Mouse (Mus musculus) kidney, postnatal 25 days (tissue): ENCODE data around the gene Map2k2.
A peak's percentile ranks its signal among the peaks of the same experiment; 100 is the strongest.
"Not testable (repeated sequence)": the region's sequence is repeated elsewhere in the genome, so short reads cannot be mapped to it uniquely, and the experiment has no call there.

Source experiments
- DNase-seq, 2 experiments: peaks; one replicate each; pipeline ENCODE4 v3.0.0; 2021; ENCODE audit warnings: mixed read lengths in 2 of 2

Gene Map2k2

DNA sequence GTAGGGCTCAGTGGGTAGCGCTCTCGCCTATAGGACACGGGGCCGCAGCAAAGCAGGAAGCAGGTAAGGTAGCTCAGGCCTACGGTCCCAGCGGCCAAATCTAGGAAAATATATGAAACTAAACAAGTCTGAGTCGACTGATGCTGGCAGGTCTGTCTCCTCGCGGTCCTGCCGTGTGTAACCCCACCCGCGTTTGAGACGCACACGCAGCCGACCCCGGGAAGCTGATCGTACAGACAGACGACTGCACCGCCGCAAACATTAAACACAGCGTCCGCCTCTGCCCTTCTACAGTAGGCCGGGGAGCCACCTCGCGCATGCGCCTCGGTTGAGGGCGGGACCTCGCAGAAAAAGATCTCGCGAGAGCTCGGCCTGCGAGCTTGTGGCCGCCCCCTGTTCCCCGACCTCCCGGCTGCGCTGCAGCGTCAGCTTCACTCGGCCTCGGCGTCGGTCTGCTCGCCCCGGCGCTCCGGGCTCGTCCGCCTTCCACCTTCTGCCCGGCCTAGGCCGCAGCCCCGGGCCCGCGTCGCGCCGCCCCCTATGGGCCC is at the start of gene Map2k2:
TSS of gene Map2k2 (plus strand) at position 351 of the 548 bp plus-strand sequence.
- peak; percentile 96 to 98 for DNase-seq

DNA sequence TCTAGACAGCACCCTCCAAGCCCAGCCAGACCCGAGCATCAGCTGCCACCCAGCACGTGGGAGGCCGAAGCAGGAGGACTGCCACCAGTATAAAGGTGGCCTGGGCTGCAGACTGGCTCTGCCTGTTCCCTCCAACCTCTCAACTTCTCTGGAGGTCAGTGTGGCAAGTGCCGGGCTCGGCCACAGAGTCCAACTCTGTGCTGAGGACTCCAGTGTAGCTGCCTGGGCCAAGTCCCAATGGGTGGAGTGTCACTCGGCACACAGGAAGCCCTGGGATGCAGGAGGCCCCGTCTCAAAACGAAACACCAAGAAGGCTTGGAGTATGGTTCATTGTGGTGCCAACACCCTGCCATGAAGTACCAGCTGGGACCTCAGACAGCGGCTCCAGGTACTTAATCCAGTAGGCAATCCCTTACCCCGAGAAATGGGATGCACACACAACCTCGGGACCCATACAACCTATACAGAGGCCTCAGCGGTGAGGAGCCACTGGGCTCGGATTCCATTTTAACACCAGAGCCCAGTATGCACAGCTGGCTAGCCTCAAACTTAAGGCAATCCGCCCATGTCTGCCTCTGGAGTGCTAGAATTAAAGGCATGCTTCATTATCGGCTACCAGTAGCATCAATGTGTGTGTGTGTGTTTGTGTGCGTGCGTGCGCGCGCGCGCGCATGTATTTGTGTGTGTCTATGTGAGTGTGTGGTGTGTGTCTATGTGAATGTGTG is 48.1 kb upstream of the Map2k2 start:
- no peak for DNase-seq

DNA sequence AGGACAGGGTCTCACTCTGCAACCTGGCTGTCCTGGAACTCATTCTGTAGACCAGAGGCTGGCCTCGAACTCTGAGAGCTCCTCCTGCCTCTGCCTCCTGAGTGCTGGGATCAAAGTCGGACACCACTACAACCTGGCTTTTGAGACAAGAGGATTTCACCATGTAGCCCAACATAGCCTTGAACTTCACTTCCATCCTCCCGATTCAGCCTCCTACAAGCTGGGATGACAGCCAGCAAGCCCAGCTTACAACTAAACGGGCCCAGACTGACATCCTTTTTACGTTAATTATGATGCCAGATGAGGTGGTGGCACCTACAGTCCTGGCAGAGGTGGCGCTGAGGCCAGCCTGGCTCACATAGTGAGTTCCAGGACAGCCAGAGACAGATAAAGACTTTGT is 46.8 kb upstream of the Map2k2 start:
- no peak for DNase-seq

DNA sequence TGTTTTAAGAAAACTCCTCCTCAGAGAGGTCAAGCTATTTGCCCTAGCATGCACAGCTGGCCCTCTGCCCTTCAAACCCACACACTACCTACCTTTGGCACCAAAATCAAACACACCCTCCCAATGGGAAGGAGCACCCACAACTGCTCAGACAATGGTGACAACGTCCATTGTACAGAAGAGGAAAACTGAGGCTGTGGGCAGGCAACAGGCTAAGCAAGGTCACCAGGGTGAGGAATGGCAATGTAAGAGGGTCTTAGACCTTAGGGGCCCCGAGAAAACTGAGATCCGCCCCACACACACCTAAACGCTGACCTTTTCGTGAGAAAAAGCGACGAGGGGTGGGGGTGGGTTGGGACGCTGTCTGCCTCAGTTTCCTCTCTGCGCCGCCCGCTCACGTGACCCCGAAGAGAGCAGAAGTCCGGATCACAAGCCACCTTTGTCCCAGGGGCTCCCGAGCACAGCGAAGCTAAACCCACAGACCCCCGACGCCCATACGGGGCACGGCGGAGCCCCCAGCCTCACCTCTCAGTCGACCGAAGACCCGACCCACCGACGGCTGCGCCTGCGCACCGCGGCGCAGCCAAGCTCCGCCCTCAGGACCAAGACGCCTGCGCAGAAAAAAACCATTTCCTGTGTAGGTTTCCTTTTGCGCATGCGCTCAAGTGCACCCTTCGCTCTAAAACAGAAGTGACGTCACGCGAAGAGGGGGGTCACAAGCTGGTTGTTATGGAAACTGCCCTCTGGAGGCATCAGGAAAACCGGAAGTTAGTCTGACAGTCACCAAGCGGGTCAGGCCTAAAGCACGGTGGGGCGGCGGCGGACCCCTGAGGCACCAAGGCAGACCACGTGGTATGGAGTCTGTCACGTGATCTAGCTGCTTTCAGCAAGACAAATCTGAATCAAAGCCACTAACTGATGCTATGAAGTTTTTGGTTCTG is 45.8 kb upstream of the Map2k2 start, which contains the start of gene Sgta:
TSS of gene Sgta (minus strand) at position 579 of the 941 bp plus-strand sequence.
- DNase-seq = peak; percentile 99 to 100

DNA sequence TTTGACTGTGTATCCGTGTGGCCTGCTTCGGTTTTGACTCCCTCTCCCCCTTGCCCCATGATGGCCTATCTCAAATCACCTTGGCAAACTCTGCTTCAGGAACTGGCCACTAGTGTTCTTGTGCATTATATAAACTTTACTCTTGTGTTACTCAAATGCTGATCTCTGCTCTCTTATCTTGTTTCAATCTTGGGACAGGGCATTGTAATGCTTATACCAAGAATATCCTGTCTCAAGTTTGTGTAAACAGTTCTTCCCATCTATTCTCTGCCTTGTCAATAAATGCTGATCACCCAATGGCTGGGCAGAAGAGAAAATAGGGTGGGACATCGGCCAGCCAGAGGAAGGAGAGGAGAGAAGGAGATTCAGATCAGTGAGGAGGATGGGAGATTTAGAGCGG is 43.0 kb upstream of the Map2k2 start:
- DNase-seq = no peak

DNA sequence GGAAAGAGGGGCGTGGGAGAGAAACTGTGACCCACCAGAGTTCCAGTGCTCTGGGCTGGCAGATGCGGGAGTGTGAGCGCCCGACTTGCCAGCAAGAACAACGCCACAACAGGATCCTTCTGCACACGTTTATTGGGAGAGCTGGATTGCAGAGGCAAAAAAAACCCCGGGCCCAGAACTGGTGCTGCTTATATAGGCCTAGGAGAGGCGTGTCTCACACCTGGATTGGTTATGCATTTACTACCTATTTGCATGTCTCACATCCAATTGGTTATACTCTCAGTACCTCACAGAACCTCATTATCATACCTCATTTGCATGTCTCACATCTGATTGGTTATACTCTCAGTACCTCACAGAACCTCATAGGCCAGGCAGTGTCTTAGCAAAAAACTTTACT is 41.2 kb upstream of the Map2k2 start:
- DNase-seq = not testable (repeated sequence)

DNA sequence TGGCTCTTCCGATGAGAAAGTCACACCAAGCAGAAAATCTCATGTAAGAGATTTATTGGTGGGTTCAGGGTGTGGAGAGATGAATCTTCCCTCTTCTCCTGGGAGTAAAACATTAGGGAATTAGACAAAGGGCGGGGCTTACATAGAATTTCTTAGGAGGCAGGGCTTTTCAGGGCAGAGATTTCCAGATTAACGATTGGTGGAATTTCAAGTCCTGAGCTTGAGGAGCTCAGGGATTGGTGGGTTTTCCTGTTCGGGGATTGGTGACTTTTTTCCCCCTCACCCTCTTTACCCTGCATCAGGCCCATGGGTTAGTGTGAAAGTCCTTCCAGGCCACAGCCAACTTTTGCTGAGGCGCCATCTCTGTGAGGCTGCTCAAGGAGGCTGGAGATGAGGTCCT is 37.0 kb upstream of the Map2k2 start:
- no peak for DNase-seq

DNA sequence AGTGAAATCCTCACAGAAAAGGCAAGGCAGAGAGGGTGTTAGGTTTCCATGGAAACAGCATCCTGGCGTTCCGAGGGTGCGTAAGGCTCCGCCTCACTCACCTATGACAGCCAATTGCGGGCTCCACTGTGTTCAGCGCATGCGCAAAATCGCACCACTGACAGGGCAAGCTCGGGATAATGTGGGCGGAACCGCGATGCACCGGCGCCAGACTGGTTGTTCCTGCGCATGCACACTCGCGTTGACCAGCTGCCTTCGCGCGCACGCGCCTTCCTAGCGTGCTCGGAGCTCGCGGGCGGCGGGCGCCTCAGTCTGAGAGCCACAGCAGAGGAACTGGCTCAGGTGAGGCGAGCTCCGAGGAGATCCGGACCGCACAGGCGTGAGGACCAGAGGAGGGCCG is 35.9 kb upstream of the Map2k2 start, which contains the start of gene Thop1:
TSS of gene Thop1 (plus strand) at position 200 of the 400 bp plus-strand sequence.
- peak; percentile 99 for DNase-seq

DNA sequence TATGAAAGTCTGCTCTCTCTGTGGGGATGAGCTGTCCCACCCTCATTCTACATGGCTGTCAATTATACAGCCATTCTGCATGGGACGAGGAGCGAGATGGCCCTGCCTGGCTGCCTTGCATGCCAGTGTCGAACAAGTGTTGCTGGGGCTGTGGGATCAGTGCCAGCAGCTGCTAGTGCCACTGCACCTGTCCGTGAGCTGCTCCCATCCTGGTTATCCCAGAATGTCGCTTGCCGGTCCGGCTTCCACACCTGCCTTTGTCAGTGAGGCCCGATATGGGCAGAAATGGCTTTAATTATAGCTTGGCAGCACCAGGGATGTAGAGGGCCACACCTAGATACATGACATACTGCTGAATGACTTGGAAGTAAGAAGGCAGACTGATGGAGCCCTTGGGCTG is 33.4 kb upstream of the Map2k2 start:
- no peak for DNase-seq

DNA sequence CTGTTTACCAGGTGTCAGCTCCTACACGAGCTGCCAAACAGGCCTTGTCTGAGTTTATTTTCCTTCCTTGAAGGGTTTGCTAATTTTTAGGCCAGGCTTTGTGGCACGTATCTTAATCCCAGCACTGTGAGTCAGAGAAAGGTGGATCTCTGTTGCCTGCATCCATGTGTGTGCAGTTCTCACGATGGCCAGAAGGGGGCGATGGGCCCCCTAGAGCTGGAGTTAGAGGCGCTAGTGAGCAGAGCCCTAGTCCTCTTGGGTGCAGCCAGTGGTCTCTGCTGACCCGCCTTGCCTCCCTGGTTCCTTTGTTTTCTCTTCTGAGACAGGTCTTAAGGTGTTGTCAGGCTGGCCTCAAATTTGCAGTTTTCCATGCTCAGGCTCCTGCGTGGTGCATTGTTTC is 32.3 kb upstream of the Map2k2 start:
- DNase-seq = no peak

DNA sequence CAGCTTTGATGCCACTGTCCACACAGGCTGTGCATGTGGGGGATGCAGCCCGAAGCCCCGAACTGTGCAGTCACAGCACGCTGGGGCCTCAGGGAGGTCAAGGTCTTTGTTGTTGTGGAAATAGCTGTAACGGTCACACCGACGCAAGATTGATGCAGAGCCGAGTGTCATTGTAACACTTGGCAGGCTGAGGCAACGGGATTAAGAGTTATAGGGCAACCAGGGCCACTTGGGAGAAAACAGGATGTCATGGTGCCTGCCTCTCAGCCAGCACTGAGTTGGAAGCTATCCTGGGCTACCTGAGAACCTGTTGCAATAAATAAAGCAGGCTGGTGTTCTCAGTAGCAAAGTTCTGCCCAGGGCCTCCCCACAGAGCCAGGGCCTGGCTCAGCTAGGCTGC is 30.0 kb upstream of the Map2k2 start:
- no peak for DNase-seq

DNA sequence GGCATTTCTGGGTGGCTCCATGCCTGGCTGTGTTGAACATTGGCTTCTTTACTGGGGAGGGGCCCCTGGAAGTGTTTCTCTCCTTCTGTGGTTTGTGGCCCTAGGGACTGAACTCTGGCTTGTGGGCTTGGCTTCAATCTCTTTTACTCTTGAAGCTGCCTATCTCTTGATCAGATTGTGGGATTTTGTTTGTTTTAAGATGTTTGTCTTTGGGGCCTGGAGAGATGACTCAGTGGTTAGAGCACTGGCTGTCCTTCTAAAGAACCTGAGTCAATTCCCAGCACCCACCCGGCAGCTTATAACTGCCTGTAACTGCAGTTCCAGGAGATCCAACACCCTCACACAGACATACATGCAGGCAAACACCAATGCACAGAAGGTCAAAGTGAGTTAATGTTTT is 29.4 kb upstream of the Map2k2 start:
- DNase-seq = no peak

DNA sequence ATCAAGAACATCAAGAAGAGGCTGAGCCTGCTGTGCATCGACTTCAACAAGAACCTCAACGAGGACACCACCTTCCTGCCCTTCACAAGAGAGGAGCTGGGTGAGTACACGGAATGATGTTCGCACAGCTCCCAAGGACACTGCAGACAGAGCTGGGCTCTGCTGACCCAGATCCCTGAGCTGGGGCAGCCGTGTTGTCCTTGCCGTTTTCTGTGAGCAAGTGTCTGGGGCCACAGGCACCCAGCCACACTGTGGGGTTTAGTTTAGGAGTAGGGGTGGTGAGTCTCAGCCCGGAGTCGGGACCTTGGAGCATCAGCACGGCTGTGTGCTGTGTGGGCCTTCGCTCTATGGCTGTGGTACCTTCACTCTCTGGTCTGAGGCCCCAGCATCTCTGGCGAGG is 27.8 kb upstream of the Map2k2 start:
- peak in 1 of 2 experiments; percentile 31 for DNase-seq

DNA sequence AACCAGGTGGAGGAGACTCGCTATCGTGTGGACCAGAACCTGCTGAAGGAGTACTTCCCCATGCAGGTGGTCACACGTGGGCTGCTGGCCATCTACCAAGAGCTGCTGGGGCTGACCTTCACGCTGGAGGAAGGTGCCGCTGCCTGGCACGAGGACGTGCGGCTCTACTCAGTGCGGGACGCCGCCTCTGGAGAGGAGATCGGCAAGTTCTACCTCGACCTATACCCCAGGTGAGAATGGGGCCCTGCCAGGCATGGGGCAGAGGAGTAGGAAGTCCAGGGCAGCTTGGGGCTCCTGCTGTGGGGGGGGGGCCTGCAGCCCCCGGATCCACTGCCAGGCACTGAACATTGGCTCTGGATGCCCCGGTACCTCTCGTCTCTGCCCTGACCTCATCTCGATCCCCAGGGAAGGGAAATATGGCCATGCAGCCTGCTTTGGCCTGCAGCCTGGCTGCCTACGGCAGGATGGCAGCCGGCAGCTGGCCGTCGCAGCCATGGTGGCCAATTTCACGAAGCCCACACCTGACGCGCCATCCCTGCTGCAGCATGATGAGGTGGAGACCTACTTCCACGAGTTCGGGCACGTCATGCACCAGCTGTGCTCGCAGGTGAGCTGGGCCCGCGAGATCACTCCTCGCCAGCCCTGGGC is 25.6 kb upstream of the Map2k2 start:
- peak in 1 of 2 experiments; percentile 40 for DNase-seq

DNA sequence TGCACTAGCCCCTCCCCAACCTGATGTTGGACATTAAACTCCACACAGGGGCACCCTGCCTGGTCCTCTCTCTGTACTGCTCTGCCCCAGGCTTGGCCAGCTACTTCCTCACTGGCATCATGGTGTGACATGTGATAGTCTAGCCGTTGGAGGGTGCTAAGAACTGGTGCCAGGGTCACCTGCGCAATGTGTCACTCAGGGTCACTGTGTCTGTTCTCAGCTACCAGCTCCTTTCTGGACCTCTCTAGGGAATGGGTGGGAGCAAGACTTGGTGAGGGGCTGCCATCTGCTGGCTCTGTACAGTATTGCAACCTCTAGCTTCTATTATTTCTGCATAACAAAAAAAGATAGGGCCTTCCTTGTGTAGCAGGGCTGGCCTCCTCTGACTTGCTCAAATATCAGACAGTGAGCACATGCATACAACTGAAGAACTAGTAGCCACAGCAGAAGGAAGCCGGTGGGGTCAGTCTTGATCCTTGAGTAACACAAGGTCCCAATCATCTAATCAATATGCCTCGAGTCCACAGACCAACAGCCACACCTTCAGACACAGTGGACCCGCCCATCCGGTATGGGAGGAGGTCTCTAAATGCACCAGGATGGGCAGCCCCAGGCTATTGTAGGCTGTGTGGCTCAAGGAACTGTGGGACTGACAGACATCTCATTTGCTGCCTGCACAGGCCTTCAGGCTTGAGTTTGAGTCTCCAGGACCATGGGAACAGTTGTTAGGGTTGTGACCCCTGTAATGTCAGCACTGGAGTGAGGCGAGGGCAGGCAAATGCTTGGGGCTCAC is 23.4 kb upstream of the Map2k2 start:
- DNase-seq = peak; percentile 61 to 88

DNA sequence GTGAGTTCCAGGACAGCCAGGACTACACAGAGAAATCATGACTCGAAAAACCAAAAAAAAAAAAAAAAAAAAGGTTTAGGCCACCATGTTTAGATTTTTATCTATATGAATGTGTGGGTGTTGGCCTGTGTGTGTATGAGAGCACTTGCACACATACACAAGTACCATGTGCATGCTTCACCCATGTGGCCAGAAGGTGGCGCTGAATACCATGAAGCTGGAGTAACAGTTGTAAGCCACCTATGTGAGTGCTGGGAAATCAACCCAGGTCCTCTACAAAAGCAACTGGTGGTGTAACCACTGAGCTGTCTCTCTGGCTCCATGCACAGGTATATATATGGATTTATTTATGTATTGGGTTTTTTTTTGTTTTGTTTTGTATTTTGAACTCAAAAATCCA is 18.7 kb upstream of the Map2k2 start:
- peak in 1 of 2 experiments; percentile 56 for DNase-seq

DNA sequence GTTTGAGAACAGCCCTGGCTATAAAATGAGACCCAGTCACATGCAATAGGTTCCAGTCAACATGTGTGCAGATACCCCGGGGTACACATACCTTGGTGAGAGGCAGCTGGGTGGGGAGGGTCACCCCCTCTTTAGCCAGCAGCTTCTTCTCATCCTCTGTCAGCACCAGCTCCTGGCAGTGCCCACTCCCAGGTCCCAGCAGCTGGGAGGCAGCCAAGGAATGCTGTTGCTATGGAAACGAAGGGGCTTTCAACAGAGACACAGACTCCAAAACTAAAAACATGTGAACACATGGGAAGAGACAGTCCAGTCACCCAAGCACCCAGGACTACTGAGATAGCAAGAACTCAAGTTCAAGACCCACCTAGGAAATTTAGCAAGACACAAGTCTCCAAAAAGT is 16.5 kb upstream of the Map2k2 start:
- no peak for DNase-seq

DNA sequence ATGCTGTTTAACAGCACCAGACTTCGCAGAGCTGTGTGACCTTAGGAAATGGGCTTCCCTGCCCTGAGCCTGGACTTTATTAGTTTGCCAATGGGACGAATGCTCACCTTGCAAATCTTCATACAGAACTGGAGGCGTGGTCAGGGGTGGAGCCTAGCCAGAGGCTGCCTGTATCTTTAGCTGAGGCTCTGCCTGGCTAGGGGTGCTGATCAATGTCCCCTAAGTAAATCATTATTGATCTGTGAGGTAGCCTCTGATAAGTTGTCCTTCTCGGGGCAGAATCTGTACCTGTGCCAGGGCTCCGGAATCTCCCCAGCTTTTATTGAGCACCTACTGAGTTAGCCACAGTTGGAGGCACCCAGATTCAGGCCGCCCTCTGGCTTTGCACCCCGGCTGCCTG is 15.1 kb upstream of the Map2k2 start:
- DNase-seq = peak in 1 of 2 experiments; percentile 14

DNA sequence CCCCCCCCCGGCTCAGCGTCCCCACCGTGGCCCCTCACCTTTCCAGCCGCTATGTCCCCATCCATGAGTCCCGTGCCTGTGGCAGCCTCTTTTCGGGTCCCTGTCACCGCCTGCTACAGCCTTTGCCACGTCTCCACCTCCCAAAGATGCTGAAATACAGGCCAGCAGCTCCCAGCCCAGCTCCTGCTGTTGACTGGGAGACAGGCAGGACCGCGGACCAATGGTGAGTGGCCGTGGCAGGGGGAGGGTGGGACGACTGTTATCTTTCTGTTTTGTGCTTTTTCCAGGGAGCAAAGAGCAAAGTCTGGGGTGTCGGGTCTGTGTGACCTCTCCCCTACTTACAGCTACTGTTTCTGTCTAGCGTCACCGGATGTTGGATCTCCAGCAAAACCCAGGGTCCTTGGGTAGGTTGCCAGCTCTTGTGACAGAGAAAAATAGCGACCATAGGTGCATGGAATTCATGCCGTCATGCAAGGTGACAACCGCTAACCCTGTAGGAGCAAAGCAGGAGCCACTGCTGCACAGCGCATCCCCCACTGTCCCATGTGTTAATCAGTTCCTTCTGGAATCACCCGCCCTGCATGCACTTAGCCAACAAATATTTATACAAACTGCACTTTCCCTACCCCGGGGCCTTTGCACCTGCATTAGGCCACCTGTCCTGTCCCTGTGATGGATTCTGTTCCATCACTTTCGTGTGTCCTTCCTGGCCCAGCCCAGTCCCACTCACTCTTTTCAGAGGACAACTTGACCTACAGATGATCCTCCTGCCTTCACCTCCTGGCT is 13.1 kb upstream of the Map2k2 start:
- peak; percentile 73 to 88 for DNase-seq

DNA sequence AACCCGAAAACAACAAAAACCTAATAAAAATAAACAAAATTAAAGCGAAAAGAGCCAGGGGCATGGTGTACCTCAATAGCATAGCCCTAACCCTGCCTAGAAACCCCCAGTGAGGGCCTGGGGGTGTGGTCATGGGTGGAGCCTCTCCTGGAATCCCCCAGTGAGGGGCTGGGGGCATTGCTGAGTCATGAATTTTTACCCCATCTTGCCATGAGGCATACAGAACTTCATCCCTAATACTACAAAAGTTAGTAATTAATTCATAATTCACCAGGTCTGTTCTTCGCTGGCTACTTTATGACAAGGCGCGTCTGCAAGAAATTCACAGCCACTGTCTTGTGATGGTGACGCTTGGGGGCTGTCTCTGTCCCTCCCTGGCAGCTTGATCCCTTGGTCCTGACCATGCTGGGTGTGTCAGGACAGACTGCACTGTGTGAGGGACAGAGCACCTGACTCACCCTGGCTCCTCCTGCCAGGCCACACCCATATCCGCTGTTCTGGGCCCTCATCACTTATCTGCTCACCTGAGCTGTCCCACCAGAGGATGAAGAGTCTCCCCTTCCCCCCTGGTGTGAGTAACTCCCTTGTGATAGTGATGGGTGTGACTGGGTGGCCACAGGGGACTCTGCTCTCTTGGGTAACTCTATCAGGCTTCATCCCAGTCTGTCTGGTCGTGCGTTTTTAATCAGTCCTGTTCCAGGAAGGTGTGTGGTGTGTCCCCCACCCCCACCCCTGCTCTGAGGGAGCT is 10.6 kb upstream of the Map2k2 start:
- DNase-seq = no peak
